Mouse (Mus musculus): ENCODE data around the gene Chp1.
"Not testable (repeated sequence)": the region's sequence is repeated elsewhere in the genome, so short reads cannot be mapped to it uniquely, and the experiment has no call there.

The Chp1 gene

GRCm38 (mm10) chr2:119547522-119548370 lies at the start of gene Chp1, which contains the start of gene Exd1:
Chp1 (plus strand) TSS chr2:119547697.
Exd1 (minus strand) TSS chr2:119547627.
- peak; percentile 97 for DNase-seq

DNA sequence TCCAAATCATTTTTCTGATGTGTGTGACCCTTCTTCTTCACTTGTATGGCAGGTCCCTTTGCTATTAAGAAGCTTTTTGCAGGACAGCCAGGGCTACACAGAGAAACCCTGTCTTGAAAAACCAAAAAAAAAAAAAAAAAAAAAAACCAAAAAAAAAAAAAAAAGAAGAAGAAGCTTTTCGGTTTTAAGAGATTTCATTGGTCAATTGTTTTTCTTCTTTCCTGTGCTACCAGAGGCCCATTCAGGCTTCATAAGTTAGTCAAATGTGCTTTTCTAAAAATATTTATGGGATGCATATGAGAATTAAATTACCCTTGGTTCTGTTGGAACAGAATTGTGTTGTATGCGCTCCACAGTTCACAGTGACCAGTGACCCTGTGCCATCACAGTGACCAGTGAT lies 48.6 kb upstream of the Chp1 start:
- no peak for DNase-seq

GRCm38 (mm10) chr2:119500965-119501652 lies 46.4 kb upstream of the Chp1 start:
- DNase-seq: no peak

GRCm38 (mm10) chr2:119507108-119507507 lies 40.4 kb upstream of the Chp1 start:
- no peak for DNase-seq

DNA sequence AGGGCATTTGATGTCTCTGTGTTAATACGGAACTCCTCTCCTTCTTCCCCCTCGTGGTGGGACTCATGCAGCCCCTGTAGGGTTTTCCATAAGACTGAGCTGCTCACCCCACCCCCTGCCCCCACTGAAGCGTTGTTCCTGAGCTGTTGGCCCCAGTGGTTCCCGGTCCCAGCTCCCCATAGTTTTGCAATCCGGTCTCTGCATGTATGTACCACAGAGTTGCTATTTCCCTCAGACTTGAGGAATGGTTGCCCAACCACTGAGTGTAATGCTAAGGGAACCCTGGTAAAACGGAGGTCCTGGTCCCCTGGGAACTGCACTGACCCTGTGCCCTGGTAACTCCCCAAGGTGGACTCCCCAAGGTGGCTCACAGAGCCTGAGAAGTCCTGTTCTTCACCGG lies 39.0 kb upstream of the Chp1 start:
- not testable (repeated sequence) for DNase-seq

DNA sequence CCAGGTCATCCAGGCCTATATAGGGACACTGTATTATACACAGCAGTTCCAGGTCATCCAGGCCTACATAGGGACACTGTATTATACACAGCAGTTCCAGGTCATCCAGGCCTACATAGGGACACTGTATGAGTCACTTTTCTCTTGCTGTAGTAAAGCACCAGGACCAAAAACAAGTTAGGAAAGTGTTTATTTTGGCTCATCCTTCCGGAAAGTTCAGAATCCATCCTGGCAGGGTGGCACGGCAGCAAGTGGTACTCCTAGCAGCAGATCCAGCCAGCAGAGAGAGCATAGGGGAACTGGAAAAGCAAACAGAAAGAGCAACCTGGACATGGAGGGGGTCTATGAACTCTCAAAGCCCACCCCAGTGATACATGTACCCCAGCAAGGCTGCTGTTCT lies 36.6 kb upstream of the Chp1 start:
- no peak for DNase-seq

DNA sequence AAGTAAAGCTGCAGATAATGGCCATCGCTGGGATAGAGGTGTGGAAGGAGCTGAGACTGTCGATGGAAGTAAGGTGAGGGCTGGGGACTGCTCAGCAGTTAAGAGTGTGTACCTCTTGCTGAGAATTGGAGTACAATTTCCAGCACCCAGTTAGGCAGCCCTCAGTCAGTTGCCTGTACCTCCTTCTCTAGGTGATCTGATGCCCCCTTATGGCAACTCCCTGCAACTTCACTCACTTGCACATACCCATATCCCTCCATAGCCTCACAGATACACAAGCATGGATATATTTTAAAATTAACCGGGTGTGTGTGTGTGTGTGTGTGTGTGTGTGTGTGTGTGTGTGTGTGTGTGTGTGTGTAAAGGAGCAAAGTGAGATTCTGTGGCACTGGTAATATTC lies 35.2 kb upstream of the Chp1 start:
- no peak for DNase-seq

DNA sequence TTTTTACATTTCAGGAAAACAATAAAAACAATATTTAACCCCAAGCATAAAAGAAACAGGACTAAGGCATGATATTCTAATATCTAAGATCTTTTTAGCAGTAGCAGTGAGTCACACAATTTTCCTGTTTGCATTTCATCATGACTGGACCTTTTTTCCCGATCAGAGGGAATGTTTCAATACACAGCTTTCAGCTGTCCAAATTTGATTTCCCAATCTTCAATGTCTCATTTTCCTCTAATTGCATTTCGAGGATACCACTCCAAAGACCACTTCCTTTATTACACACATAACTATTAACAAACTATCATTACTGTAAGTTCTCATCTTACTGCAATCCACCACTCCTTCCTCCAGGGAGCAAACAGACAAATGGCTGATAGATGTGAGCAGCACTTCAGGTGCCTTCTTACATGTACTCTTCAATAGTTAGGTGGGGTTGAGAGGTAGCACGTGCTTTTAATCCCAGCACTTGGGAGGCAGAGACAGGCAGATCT lies 33.4 kb upstream of the Chp1 start:
- no peak for DNase-seq

DNA sequence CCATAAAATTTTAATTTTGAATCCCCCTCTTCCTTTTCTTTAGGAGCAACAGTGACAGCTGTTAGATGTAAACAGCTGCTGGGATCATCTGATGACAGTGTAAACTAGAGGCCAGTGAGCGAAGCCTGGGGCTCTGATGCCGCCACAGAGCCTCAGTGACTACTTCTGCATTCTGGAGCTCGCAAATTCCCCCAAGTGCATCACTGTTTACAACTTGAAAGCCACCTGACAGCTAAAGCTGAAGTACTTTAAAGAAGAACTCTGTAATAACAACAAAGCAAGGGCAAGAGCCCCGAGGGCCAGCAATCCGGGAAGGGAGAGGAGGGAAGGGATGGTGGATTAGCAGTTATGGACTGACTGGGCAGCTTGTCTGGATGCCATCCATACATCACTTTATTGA lies 30.7 kb upstream of the Chp1 start:
- DNase-seq: no peak

GRCm38 (mm10) chr2:119520550-119520949 lies 26.9 kb upstream of the Chp1 start:
- no peak for DNase-seq

DNA sequence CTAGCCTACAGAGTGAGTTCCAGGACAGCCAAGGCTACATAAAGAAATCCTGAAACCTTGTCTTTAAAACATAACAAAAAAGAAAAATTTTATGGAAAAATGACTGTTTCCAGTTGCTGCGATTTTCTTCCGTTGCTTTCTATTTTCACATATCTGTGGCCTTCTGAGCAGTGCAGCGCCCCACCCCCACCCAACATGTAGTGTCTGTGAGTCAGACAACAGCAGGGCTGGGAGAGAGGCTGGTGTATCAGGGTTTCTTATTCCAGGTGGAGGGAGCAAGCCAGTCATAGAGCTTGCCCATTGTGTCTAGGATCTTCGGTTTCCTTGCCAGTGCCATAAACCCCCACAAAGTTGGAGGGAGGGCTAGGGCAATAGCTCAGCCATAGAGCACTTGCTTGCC lies 23.7 kb upstream of the Chp1 start:
- no peak for DNase-seq

DNA sequence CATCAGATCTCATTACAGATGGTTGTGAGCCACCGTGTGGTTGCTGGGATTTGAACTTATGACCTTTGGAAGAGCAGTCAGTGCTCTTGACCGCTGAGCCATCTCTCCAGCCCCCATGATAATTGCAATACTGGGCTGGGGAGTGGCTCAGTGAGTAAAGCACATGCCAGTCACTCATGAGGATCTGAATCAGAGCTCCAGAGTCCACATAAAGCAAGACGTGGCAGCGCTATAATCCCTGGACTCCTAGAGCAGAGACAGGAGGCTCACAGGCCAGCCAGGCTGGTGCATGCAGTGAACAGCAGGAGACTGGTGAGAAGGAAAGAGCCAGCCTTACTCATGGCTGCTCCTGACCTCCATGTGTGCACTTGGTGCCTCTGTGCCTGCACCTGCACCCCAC lies 22.1 kb upstream of the Chp1 start:
- no peak for DNase-seq

GRCm38 (mm10) chr2:119538802-119539201 lies 8.7 kb upstream of the Chp1 start:
- DNase-seq: no peak

DNA sequence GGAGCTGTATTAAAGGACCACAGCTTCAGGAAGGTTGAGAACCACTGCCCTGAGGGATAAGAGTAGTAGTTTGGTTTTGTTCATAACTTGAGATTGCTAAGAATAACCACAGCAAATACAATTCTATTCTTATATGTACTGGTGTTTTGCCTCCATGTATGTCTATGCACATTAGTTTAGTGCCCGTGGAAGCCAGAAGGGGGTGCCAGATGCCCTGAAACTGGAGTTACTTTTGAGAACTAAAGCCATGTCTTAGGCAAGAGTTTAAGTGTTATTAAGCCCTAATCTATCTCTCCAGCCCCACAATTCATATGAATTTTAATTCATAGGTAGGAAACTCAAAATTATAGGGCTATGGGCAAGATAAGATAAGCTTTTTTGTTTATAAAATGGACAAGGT lies 5.4 kb upstream of the Chp1 start:
- DNase-seq: peak; percentile 58

DNA sequence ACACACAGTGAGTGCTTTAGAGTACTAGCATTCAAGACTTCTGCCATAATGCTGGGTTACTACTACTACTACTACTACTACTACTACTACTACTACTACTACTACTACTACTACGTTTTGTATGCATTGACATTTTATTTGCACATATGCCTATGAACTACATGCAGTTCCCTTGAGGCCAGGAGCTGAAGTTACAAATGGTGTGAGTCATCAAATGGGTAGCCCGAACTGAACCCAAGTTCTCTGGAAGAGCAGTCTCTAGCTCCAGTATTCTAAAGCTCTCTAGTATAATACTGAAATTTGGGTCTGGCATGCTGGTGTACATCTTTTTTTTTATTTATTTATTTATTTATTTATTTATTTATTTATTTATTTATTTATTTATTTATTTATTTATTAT lies 3.8 kb upstream of the Chp1 start:
- DNase-seq: no peak

- DNase-seq: peak; percentile 70
Measured at GRCm38 (mm10) chr2:119546848-119547521, 512 bp upstream of the Chp1 start.

GRCm38 (mm10) chr2:119548371-119548660 lies 819 bp downstream of the Chp1 start:
- no peak for DNase-seq

DNA sequence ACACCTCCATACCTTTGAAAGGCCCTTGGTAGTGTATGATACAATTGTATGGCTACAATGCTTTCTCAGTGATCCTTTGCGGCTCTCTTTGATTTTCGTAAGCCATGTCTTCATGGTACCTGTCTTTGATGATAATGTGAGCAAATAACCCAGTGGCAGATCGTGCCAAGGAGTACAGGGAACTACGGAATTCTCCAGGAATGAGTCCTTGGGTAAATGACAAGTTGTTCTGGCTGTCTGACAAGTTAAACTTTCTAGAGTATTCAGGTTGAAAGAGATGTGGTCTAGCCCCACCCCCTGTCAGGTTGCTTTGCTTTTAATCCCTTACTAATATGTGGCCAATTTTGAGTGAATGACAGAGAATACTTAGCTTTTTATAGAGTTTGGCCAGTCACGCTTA lies 1.2 kb downstream of the Chp1 start:
- DNase-seq: no peak

- DNase-seq: no peak
Measured at GRCm38 (mm10) chr2:119549678-119550077, 2.2 kb downstream of the Chp1 start.

DNA sequence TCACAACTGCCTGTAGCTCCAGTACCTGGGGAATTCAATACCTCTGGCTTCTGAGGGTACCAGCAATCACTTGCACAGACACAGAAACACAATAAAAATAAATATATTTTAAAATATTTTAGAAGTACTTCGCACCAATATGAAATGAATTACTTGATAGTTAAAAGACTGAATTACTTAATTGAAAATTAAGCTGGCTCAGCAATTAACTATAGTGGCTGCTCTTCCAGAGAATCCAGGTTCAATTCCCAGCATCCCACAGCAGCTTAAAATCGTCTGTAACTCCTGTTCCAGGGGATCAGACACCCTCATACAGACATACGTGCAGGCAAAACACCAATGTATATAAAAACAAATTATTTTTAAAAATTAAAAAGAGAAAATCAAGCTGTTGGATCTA lies 10.5 kb downstream of the Chp1 start:
- no peak for DNase-seq

- DNase-seq: no peak
Measured at GRCm38 (mm10) chr2:119558737-119559340, 11.3 kb downstream of the Chp1 start.

GRCm38 (mm10) chr2:119561794-119562193 lies 14.3 kb downstream of the Chp1 start:
- DNase-seq: no peak

GRCm38 (mm10) chr2:119565284-119565683 lies 17.8 kb downstream of the Chp1 start:
- DNase-seq: no peak

Data from right cerebral cortex, postnatal 4 days (tissue).